Mouse (Mus musculus): ENCODE results near the gene Zfp943.
A peak's percentile ranks its signal among the peaks of the same experiment; 100 is the strongest.

Gene Zfp943

GRCm38 (mm10) chr17:21962107-21962907 lies at the start of gene Zfp943, which contains the start of gene Zfp942:
Gene Zfp943 (plus strand): TSS chr17:21962552.
Gene Zfp942 (minus strand): TSS chr17:21962464.
- peak; percentile 66 for DNase-seq

- no peak for DNase-seq
These were observed 950 bp downstream of the Zfp943 start for GRCm38 (mm10) chr17:21963302-21963701.

- DNase-seq: peak; percentile 1
These were observed 73.2 kb downstream of the Zfp943 start for GRCm38 (mm10) chr17:22035594-22035993.

- no peak for DNase-seq
These were observed 87.1 kb downstream of the Zfp943 start for GRCm38 (mm10) chr17:22049403-22049802.

- DNase-seq: no peak
These were observed 90.9 kb downstream of the Zfp943 start for GRCm38 (mm10) chr17:22053211-22053610.

- DNase-seq: peak; percentile 66
These were observed 118.8 kb downstream of the Zfp943 start for GRCm38 (mm10) chr17:22081031-22081631.

GRCm38 (mm10) chr17:22083224-22083623 lies 120.9 kb downstream of the Zfp943 start:
- DNase-seq: peak; percentile 31

- no peak for DNase-seq
These were observed 156.4 kb downstream of the Zfp943 start for GRCm38 (mm10) chr17:22118770-22119169.
